Mouse (Mus musculus) G1E (cell line): ENCODE results near the gene Amotl2.

ENCODE experiments used
- CTCF ChIP-seq: IDR thresholded peaks from 2 replicates; pipeline ENCODE4 v1.5.1; 2012; ENCODE audit warnings: low read depth, low read length, inconsistent platforms, mixed read lengths
- GATA1 ChIP-seq: IDR thresholded peaks from 2 replicates; pipeline ENCODE4 v1.6.1; 2012; ENCODE audit warnings: borderline replicate concordance, low read length, inconsistent platforms, mixed read lengths
- TAL1 ChIP-seq: conservative IDR thresholded peaks from 2 replicates; pipeline ENCODE4 v1.6.1; 2012; ENCODE audit warnings: low read depth, low read length, inconsistent platforms, mixed read lengths

DNA sequence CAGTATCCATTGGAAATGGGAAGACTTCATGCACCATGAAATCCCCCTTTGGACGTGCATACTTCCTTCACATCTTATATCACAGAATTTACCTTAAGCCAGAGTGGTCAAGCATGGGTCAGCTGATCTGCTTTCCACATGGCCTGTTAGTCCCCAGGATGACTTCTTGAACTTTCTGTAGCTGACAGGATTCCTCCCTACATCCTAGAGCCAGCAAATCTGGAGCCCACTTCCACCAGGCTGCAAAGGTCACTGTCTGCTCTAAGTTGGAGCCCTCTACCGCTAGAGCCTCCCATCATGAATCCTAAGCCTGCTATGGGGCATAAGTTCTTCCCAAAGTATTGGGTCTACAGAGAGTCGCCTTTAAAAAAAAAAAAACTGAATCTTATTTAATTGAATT, 18.8 kb downstream of the Amotl2 start:
- TF ChIP-seq CTCF (no peak), GATA1 (no peak), TAL1 (no peak)
